Mouse (Mus musculus) forebrain, postnatal 0 days (tissue): Measurements from ENCODE around the gene Prps2. TPM values are rescaled to one million over a fixed set of nuclear protein-coding genes. Genes with fewer than 3 reads are reported as not detected.
"Not testable (repeated sequence)": the region's sequence is repeated elsewhere in the genome, so short reads cannot be mapped to it uniquely, and the experiment has no call there.

Experiments
- ATAC-seq: fragments of 200-750 bp; cut with Nextera tagmentation; 2 replicates; pipeline ENCODE4 v1.8.0; 2017; ENCODE audit warnings: mild to moderate bottlenecking, moderate library complexity
- DNase-seq: peaks from one replicate; pipeline ENCODE4 v3.0.0-alpha.2; 2015
- H3K27ac ChIP-seq: fragments of 300-500 bp; sonication (generic); 2 replicates; pipeline ENCODE4 v1.5.1; 2014; ENCODE audit warnings: low read depth, mild to moderate bottlenecking, antibody characterized with exemption, low read length, moderate library complexity, mixed read lengths
- H3K27me3 ChIP-seq: fragments of 300-500 bp; sonication (generic); 2 replicates; pipeline ENCODE4 v1.6.1; 2014; ENCODE audit warnings: mild to moderate bottlenecking, low read length, mixed read lengths; ENCODE audit not compliant: insufficient read depth
- H3K36me3 ChIP-seq: fragments of 300-500 bp; sonication (generic); 2 replicates; pipeline ENCODE4 v1.6.1; 2014; ENCODE audit warnings: mild to moderate bottlenecking, moderate library complexity; ENCODE audit not compliant: insufficient read depth
- H3K4me1 ChIP-seq: fragments of 300-500 bp; sonication (generic); 2 replicates; pipeline ENCODE4 v1.6.1; 2014; ENCODE audit warnings: antibody characterized with exemption; ENCODE audit not compliant: insufficient read depth
- H3K4me2 ChIP-seq: fragments of 300-500 bp; sonication (generic); 2 replicates; pipeline ENCODE4 v1.6.1; 2014; ENCODE audit warnings: low read depth, mild to moderate bottlenecking, moderate library complexity
- H3K4me3 ChIP-seq: fragments of 300-500 bp; sonication (generic); 2 replicates; pipeline ENCODE4 v1.5.1; 2014; ENCODE audit warnings: low read depth, low read length, mixed read lengths
- H3K9ac ChIP-seq: fragments of 300-500 bp; sonication (generic); 2 replicates; pipeline ENCODE4 v1.6.1; 2014; ENCODE audit warnings: mild to moderate bottlenecking
- H3K9me3 ChIP-seq: fragments of 300-500 bp; sonication (generic); 2 replicates; pipeline ENCODE4 v1.6.1; 2016; ENCODE audit warnings: low read length
- CTCF ChIP-seq: sonication (generic); IDR thresholded peaks from 2 replicates; pipeline ENCODE4 v1.5.1; 2016; ENCODE audit warnings: antibody characterized with exemption, control low read depth, low read depth
- WGBS: fragments of 180-500 bp; shearing (Covaris S2); extraction: QIAGEN DNeasy Blood & Tissue Kit; methylation state at CpG from one replicate; pipeline ENCODE4 v1.1.7; 2014; 5-methylcytosine and 5-hydroxymethylcytosine counted together
- polyA plus RNA-seq: library from polyadenylated mRNA; unstranded; fragments of >200 nt; fragmentation: Nextera tagmentation; extraction: Ambion mirVana; gene quantifications from 2 replicates; pipeline ENCODE4 v1.2.1, GENCODE M21; 2015
- total RNA-seq: library from RNA; depleted of rRNA; stranded (reverse); fragments of >200 nt; gene quantifications from 2 replicates; pipeline ENCODE4 v1.2.3, GENCODE M21; 2014; rRNA removed

Gene Prps2
- total and polyA plus RNA-seq, 2 experiments from 2014 or later: 11.5 to 11.7 TPM

DNA sequence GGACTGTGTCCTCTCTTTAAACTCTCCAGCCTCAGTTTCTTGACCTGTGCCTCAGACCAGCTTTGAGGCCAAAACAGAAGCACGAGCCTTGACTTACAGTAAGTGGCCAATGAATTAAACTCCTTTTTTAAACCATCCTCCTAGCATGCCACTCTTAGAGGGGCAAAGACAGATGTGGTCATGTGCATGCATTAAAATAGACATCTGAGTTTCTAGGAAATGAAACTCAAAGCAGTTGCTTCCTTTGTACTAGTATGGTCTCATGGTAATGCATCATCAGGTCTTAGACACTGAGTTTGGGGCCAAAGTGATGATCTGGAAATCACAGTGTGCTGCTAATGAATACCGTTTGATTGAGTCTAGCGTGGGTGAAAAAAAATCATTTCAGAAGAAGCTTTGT, 54.0 kb downstream of the Prps2 start:
- Histone ChIP-seq H3K4me2 (no peak overlapping the region), H3K9ac (no peak overlapping the region), H3K27ac (no peak overlapping the region), H3K36me3 (no peaks in the 10 kb centered on the region), H3K4me3 (no peak overlapping the region), H3K4me1 (no peaks in the 10 kb centered on the region), H3K27me3 (no peaks in the 10 kb centered on the region), H3K9me3 (no peaks in the 10 kb centered on the region)
- ATAC-seq (no peak), DNase-seq (no peak)
- TF ChIP-seq CTCF: no peak
- WGBS: 86% methylated on average over 3 of the region's 3 CpGs

- no peak overlapping the region for H3K4me3 ChIP-seq
- H3K36me3 ChIP-seq: no peaks in the 10 kb centered on the region
- H3K9me3 ChIP-seq: no peaks in the 10 kb centered on the region
- H3K4me2 ChIP-seq: no peak overlapping the region
- no peak overlapping the region for H3K9ac ChIP-seq
- no peak for TF ChIP-seq CTCF
- WGBS: 50% methylated on average over 1 of the region's 1 CpGs
- DNase-seq (no peak), ATAC-seq (no peak)
- no peaks in the 10 kb centered on the region for H3K4me1 ChIP-seq
- no peak overlapping the region for H3K27ac ChIP-seq
- no peaks in the 10 kb centered on the region for H3K27me3 ChIP-seq
These were observed 58.8 kb downstream of the Prps2 start for GRCm38 (mm10) chrX:167323742-167324141.

DNA sequence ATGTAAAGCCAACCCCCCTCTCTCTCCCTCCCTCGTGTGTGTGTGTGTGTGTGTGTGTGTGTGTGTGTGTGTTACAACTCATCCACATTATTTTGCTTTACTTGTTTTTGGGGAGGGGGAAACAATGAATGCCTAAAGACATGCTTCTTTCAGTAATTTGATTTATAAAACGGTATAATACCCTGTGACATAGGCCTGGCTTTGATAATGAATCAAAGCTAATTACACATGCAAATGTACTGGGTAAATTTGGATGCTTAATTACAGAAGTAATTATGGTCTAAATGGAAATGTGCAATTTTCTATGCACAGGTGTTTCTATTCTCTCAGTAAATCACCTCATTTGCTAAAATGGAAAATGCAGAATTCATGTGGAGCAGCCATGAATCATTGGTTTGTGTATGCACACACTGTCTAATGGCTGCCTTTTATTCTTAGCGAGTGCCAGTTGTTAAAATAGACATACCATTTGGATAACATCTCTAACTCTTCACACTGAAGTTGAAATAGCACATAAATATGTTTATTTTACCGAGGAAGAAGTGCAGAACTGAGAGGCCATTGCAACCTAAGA, 61.2 kb downstream of the Prps2 start:
- no peaks in the 10 kb centered on the region for H3K4me1 ChIP-seq
- DNase-seq (no peak), ATAC-seq (peak; percentile 61; the same call in 1 of the 2 replicates)
- H3K27ac ChIP-seq: no peak overlapping the region
- H3K27me3 ChIP-seq: no peaks in the 10 kb centered on the region
- no peak overlapping the region for H3K4me2 ChIP-seq
- TF ChIP-seq CTCF: no peak
- no peak overlapping the region for H3K4me3 ChIP-seq
- whole genome bisulfite sequencing: 32% methylated on average over 4 of the region's 4 CpGs
- no peaks in the 10 kb centered on the region for H3K9me3 ChIP-seq
- no peaks in the 10 kb centered on the region for H3K36me3 ChIP-seq
- no peak overlapping the region for H3K9ac ChIP-seq

GRCm38 (mm10) chrX:167318819-167319396, 63.6 kb downstream of the Prps2 start:
- Histone ChIP-seq H3K9me3 (no peaks in the 10 kb centered on the region), H3K9ac (no peak overlapping the region), H3K4me2 (no peak overlapping the region), H3K27me3 (no peaks in the 10 kb centered on the region), H3K4me1 (no peaks in the 10 kb centered on the region), H3K36me3 (no peaks in the 10 kb centered on the region), H3K4me3 (no peak overlapping the region), H3K27ac (no peak overlapping the region)
- DNase-seq (no peak), ATAC-seq (no peak)
- TF ChIP-seq CTCF: no peak
- WGBS: 37% methylated on average over 4 of the region's 4 CpGs

DNA sequence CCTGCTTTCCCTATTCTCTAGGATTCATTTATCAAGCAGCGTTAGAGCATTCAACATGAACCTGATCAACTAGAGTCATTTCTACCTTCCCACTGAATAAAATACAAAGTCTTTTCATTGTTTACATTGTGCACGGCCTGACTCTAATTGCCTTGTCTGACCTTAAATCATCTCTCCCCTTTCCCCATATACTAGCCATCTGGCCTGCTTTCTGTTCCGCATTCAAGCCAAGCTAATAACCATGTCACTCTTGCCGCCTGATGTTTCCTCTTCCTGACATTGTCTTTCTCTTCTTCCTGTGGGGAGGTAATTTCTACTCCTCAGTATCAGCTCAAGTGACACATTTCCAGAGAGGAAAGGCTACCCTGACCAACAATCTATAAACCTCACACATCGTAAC, 66.8 kb downstream of the Prps2 start:
- DNase-seq (no peak), ATAC-seq (no peak)
- Histone ChIP-seq H3K4me3 (no peak overlapping the region), H3K27ac (no peak overlapping the region), H3K9ac (no peak overlapping the region), H3K4me2 (no peak overlapping the region), H3K4me1 (no peaks in the 10 kb centered on the region), H3K27me3 (no peaks in the 10 kb centered on the region), H3K36me3 (no peaks in the 10 kb centered on the region), H3K9me3 (no peaks in the 10 kb centered on the region)
- WGBS: 69% methylated on average over 5 of the region's 5 CpGs
- no peak for TF ChIP-seq CTCF

DNA sequence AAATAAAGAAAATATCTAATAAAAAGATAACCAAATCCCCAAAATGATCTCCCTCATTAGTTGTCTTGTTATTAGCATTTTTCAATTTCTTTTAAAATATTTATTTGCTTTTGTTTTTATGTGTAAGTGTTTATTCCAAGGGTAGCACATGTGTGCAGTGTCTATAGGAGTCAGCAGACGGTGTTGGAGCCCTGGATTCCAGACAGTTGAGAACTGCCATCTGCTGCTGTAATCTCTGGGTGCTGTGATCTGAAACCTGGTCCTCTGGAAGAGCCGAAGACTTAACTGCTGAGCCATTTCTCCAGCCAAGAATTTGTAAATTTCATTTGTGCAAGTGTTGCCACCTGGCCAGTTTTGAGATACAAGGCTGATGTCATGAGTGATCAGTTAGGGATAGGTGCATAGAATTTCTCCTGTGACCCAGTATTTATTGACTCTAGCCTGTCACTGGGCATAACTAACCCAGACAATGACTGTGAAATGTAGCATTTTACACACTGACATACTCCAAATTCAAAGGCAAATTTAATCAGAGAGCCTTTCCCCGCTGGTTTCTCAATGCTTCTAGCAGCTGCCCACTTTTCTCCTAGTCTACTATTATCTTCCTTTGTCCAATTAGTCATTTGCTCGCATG, 67.3 kb downstream of the Prps2 start:
- no peaks in the 10 kb centered on the region for H3K9me3 ChIP-seq
- no peaks in the 10 kb centered on the region for H3K36me3 ChIP-seq
- WGBS: 61% methylated on average over 4 of the region's 4 CpGs
- H3K4me1 ChIP-seq: no peaks in the 10 kb centered on the region
- no peak for DNase-seq
- H3K9ac ChIP-seq: no peak overlapping the region
- ATAC-seq: no peak
- no peak overlapping the region for H3K4me2 ChIP-seq
- H3K27me3 ChIP-seq: no peaks in the 10 kb centered on the region
- H3K4me3 ChIP-seq: no peak overlapping the region
- no peak overlapping the region for H3K27ac ChIP-seq
- TF ChIP-seq CTCF: no peak

DNA sequence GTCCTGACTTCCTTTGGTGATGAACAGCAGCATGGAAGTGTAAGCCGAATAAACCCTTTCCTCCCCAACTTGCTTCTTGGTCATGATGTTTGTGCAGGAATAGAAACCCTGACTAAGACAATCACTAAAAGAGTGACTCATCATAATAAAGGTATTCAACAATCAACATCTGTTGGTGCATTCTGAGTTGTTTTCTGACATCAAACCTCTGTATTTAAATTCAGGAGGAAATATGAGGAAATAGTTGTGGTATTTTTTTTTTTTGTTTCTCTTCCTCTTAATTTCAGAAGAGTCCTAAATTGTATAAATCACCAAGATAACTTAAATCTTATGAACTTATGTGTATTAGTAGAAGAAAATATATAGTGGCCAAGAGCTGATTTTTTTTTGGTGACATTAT, 80.5 kb downstream of the Prps2 start:
- WGBS: no CpG with 5 or more reads among the region's 1 CpGs
- not testable (repeated sequence) for H3K27me3 ChIP-seq

More for the DNA sequence above, 80.5 kb downstream of the Prps2 start:
- not testable (repeated sequence) for H3K9ac ChIP-seq, DNase-seq, ATAC-seq, H3K4me2 ChIP-seq, H3K9me3 ChIP-seq, H3K36me3 ChIP-seq, H3K4me1 ChIP-seq, H3K27ac ChIP-seq, H3K4me3 ChIP-seq

Other genes with a start within 250 kb of the Prps2 start
- gene Tmsb4x, start 173.4 kb downstream of the Prps2 start, total RNA-seq: 2,260 and 3,868 TPM in 2 replicates
- gene Tmsb4x, start 173.4 kb downstream of the Prps2 start, polyA plus RNA-seq: 5,725 and 7,393 TPM in 2 replicates
- 0.31 and 0.52 TPM in 2 replicates for gene Tlr8, start 118.4 kb downstream of the Prps2 start, total RNA-seq
- not detected in 2 replicates for gene Tlr8, start 118.4 kb downstream of the Prps2 start, polyA plus RNA-seq
- 1.2 and 1.9 TPM in 2 replicates for gene Tlr7, start 52.2 kb downstream of the Prps2 start, total RNA-seq
- 1.2 TPM in 2 replicates for gene Tlr7, start 52.2 kb downstream of the Prps2 start, polyA plus RNA-seq